Mouse (Mus musculus) G1E (cell line): ENCODE results near the gene Olfr1136. TPM values are rescaled to one million over a fixed set of nuclear protein-coding genes. Genes with fewer than 3 reads are reported as not detected.

Experiments
- ATAC-seq: 2 replicates; pipeline ENCODE4 v1.8.0; 2016; ENCODE audit warnings: mild to moderate bottlenecking; ENCODE audit not compliant: insufficient number of reproducible peaks, poor library complexity, low FRiP score, severe bottlenecking; ENCODE audit errors: extremely low read depth
- DNase-seq: peaks from one replicate; pipeline ENCODE4 v3.0.0; 2012; ENCODE audit warnings: low spot score
- H3K27me3 ChIP-seq: 2 replicates; pipeline ENCODE4 v1.6.1; 2012; ENCODE audit warnings: mild to moderate bottlenecking, low read length, inconsistent platforms; ENCODE audit not compliant: insufficient read depth
- H3K36me3 ChIP-seq: replicated peaks from 2 replicates; pipeline ENCODE3; 2012; ENCODE audit warnings: mild to moderate bottlenecking, inconsistent platforms
- H3K4me1 ChIP-seq: 2 replicates; pipeline ENCODE4 v1.6.1; 2012; ENCODE audit warnings: low read depth, low read length, inconsistent platforms, mixed read lengths; ENCODE audit not compliant: insufficient read depth
- H3K4me3 ChIP-seq: 2 replicates; pipeline ENCODE4 v1.5.1; 2012; ENCODE audit warnings: low read depth, mild to moderate bottlenecking, inconsistent platforms, low read length, moderate library complexity, mixed read lengths
- H3K9me3 ChIP-seq: replicated peaks from 2 replicates; pipeline ENCODE4 v1.6.1; 2012; ENCODE audit warnings: inconsistent platforms
- CTCF ChIP-seq: IDR thresholded peaks from 2 replicates; pipeline ENCODE4 v1.5.1; 2012; ENCODE audit warnings: low read depth, low read length, inconsistent platforms, mixed read lengths
- GATA1 ChIP-seq: IDR thresholded peaks from 2 replicates; pipeline ENCODE4 v1.6.1; 2012; ENCODE audit warnings: borderline replicate concordance, low read length, inconsistent platforms, mixed read lengths
- GATA2 ChIP-seq: IDR thresholded peaks from 2 replicates; pipeline ENCODE4 v1.6.1; 2012; ENCODE audit warnings: low read depth, low read length, inconsistent platforms, borderline replicate concordance
- POLR2AphosphoS5 ChIP-seq: IDR thresholded peaks from 2 replicates; pipeline ENCODE4 v1.6.1; 2012; ENCODE audit warnings: low read depth, low read length, inconsistent platforms; ENCODE audit not compliant: insufficient replicate concordance
- TAL1 ChIP-seq: conservative IDR thresholded peaks from 2 replicates; pipeline ENCODE4 v1.6.1; 2012; ENCODE audit warnings: low read depth, low read length, inconsistent platforms, mixed read lengths
- polyA plus RNA-seq: library from polyadenylated mRNA; stranded (reverse); fragments of >175 nt; gene quantifications from 2 replicates; pipeline ENCODE4 v1.2.3, GENCODE M21; 2012
- total RNA-seq, 2 experiments: library from RNA; stranded (forward) in 1 of 2; stranded (reverse) in 1 of 2; fragments of 200-1000 nt in 1 of 2; fragments of >200 nt in 1 of 2; fragmentation: Nextera tagmentation in 1 of 2; gene quantifications; 2 replicates each; pipeline ENCODE4 v1.2.3; 2014 to 2017

Olfr1136 gene
- total and polyA plus RNA-seq, 3 experiments, result not detected

DNA sequence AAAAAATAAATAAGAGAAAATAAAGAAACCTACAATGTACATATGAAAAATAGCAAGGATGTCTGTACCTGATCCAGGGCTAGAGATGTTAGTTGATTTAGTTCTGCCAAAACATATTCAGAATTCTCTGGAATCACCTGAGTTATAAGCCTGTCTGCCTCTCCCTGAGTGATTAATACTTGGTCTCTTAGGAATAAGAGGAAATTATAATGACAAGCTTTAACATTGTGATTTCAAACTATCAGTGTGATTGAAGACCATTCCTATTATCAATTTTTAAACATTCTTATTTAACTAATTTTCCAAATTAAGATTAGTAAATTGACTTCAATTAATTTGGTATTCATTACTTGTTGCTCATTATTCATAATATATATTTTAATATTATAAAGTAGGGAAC, 46.5 kb downstream of the Olfr1136 start, which contains the start of gene Olfr1133:
Gene Olfr1133, minus strand, starts transcription at position 101 of the 400 bp plus-strand sequence.
- DNase-seq (no peak), ATAC-seq (no peak)
- no peaks in the 10 kb centered on the region for H3K4me1 ChIP-seq
- TF ChIP-seq GATA2 (no peak), GATA1 (no peak), POLR2AphosphoS5 (no peak), CTCF (no peak), TAL1 (no peak)
- H3K36me3 ChIP-seq, result no peaks in the 10 kb centered on the region
- no peak within 1 kb of the TSS for H3K4me3 ChIP-seq
- no peaks in the 10 kb centered on the region for H3K9me3 ChIP-seq
- H3K27me3 ChIP-seq, result no peaks in the 10 kb centered on the region

Other genes with a start within 250 kb of the Olfr1136 start
Only the 20 nearest of the 25 such genes appear.
- not detected in 2 replicates for gene Olfr153, start 162.2 kb downstream of the Olfr1136 start, total RNA-seq (2014; fragmentation: Nextera tagmentation)
- gene Olfr153, start 162.2 kb downstream of the Olfr1136 start, total RNA-seq (2017), result 0.11 TPM in 1 of 2 replicates, not detected in the other
- gene Olfr153, start 162.2 kb downstream of the Olfr1136 start, polyA plus RNA-seq, result not detected in 2 replicates
- not detected in 2 replicates for gene Olfr1128, start 148.4 kb downstream of the Olfr1136 start, total RNA-seq (2014; fragmentation: Nextera tagmentation)
- gene Olfr1128, start 148.4 kb downstream of the Olfr1136 start, total RNA-seq (2017), result not detected in 2 replicates
- not detected in 2 replicates for gene Olfr1128, start 148.4 kb downstream of the Olfr1136 start, polyA plus RNA-seq
- gene Olfr1129, start 120.0 kb downstream of the Olfr1136 start, total RNA-seq (2014; fragmentation: Nextera tagmentation), result not detected in 2 replicates
- 0.06 and 0.49 TPM in 2 replicates for gene Olfr1129, start 120.0 kb downstream of the Olfr1136 start, total RNA-seq (2017)
- gene Olfr1129, start 120.0 kb downstream of the Olfr1136 start, polyA plus RNA-seq, result not detected in 2 replicates
- gene Olfr1130, start 87.7 kb downstream of the Olfr1136 start, total RNA-seq (2014; fragmentation: Nextera tagmentation), result not detected in 2 replicates
- 0.11 and 0.12 TPM in 2 replicates for gene Olfr1130, start 87.7 kb downstream of the Olfr1136 start, total RNA-seq (2017)
- gene Olfr1130, start 87.7 kb downstream of the Olfr1136 start, polyA plus RNA-seq, result not detected in 2 replicates
- not detected in 2 replicates for gene Olfr1131, start 66.8 kb downstream of the Olfr1136 start, total RNA-seq (2014; fragmentation: Nextera tagmentation)
- 0.22 TPM in 1 of 2 replicates, not detected in the other for gene Olfr1131, start 66.8 kb downstream of the Olfr1136 start, total RNA-seq (2017)
- not detected in 2 replicates for gene Olfr1131, start 66.8 kb downstream of the Olfr1136 start, polyA plus RNA-seq
- not detected in 2 replicates for gene Olfr1132, start 56.4 kb downstream of the Olfr1136 start, total RNA-seq (2014; fragmentation: Nextera tagmentation)
- gene Olfr1132, start 56.4 kb downstream of the Olfr1136 start, total RNA-seq (2017), result 0.05 TPM in 1 of 2 replicates, not detected in the other
- not detected in 2 replicates for gene Olfr1132, start 56.4 kb downstream of the Olfr1136 start, polyA plus RNA-seq
- gene Olfr1133, start 46.6 kb downstream of the Olfr1136 start, total RNA-seq (2014; fragmentation: Nextera tagmentation), result not detected in 2 replicates
- gene Olfr1133, start 46.6 kb downstream of the Olfr1136 start, total RNA-seq (2017), result not detected in 2 replicates
- gene Olfr1133, start 46.6 kb downstream of the Olfr1136 start, polyA plus RNA-seq, result not detected in 2 replicates
- not detected in 2 replicates for gene Olfr1134, start 35.5 kb downstream of the Olfr1136 start, total RNA-seq (2014; fragmentation: Nextera tagmentation)
- not detected in 2 replicates for gene Olfr1134, start 35.5 kb downstream of the Olfr1136 start, total RNA-seq (2017)
- gene Olfr1134, start 35.5 kb downstream of the Olfr1136 start, polyA plus RNA-seq, result not detected in 2 replicates
- not detected in 2 replicates for gene Olfr1135, start 20.3 kb downstream of the Olfr1136 start, total RNA-seq (2014; fragmentation: Nextera tagmentation)
- gene Olfr1135, start 20.3 kb downstream of the Olfr1136 start, total RNA-seq (2017), result 0.05 TPM in 1 of 2 replicates, not detected in the other
- not detected in 2 replicates for gene Olfr1135, start 20.3 kb downstream of the Olfr1136 start, polyA plus RNA-seq
- not detected in 2 replicates for gene Olfr1137, start 19.2 kb upstream of the Olfr1136 start, total RNA-seq (2014; fragmentation: Nextera tagmentation)
- gene Olfr1137, start 19.2 kb upstream of the Olfr1136 start, total RNA-seq (2017), result 0.11 and 0.29 TPM in 2 replicates
- gene Olfr1137, start 19.2 kb upstream of the Olfr1136 start, polyA plus RNA-seq, result not detected in 2 replicates
- not detected in 2 replicates for gene Olfr1138, start 46.0 kb upstream of the Olfr1136 start, total RNA-seq (2014; fragmentation: Nextera tagmentation)
- 0.33 TPM in 1 of 2 replicates, not detected in the other for gene Olfr1138, start 46.0 kb upstream of the Olfr1136 start, total RNA-seq (2017)
- gene Olfr1138, start 46.0 kb upstream of the Olfr1136 start, polyA plus RNA-seq, result not detected in 2 replicates
- not detected in 2 replicates for gene Olfr1140, start 49.8 kb upstream of the Olfr1136 start, total RNA-seq (2014; fragmentation: Nextera tagmentation)
- gene Olfr1140, start 49.8 kb upstream of the Olfr1136 start, total RNA-seq (2017), result 0.16 TPM in 1 of 2 replicates, not detected in the other
- gene Olfr1140, start 49.8 kb upstream of the Olfr1136 start, polyA plus RNA-seq, result not detected in 2 replicates
- gene Olfr1141, start 60.0 kb upstream of the Olfr1136 start, total RNA-seq (2014; fragmentation: Nextera tagmentation), result not detected in 2 replicates
- gene Olfr1141, start 60.0 kb upstream of the Olfr1136 start, total RNA-seq (2017), result 0.17 TPM in 1 of 2 replicates, not detected in the other
- not detected in 2 replicates for gene Olfr1141, start 60.0 kb upstream of the Olfr1136 start, polyA plus RNA-seq
- gene Olfr152, start 85.5 kb upstream of the Olfr1136 start, total RNA-seq (2014; fragmentation: Nextera tagmentation), result not detected in 2 replicates
- 0.16 TPM in 1 of 2 replicates, not detected in the other for gene Olfr152, start 85.5 kb upstream of the Olfr1136 start, total RNA-seq (2017)
- not detected in 2 replicates for gene Olfr152, start 85.5 kb upstream of the Olfr1136 start, polyA plus RNA-seq
- not detected in 2 replicates for gene Olfr1143, start 106.6 kb upstream of the Olfr1136 start, total RNA-seq (2014; fragmentation: Nextera tagmentation)
- 0.05 and 0.29 TPM in 2 replicates for gene Olfr1143, start 106.6 kb upstream of the Olfr1136 start, total RNA-seq (2017)
- gene Olfr1143, start 106.6 kb upstream of the Olfr1136 start, polyA plus RNA-seq, result not detected in 2 replicates
- gene Olfr1145, start 115.9 kb upstream of the Olfr1136 start, total RNA-seq (2014; fragmentation: Nextera tagmentation), result not detected in 2 replicates
- gene Olfr1145, start 115.9 kb upstream of the Olfr1136 start, total RNA-seq (2017), result not detected in 2 replicates
- gene Olfr1145, start 115.9 kb upstream of the Olfr1136 start, polyA plus RNA-seq, result not detected in 2 replicates
- not detected in 2 replicates for gene Olfr1148, start 136.6 kb upstream of the Olfr1136 start, total RNA-seq (2014; fragmentation: Nextera tagmentation)
- 0.11 TPM in 1 of 2 replicates, not detected in the other for gene Olfr1148, start 136.6 kb upstream of the Olfr1136 start, total RNA-seq (2017)
- gene Olfr1148, start 136.6 kb upstream of the Olfr1136 start, polyA plus RNA-seq, result not detected in 2 replicates
- gene Olfr1150-ps1, start 150.0 kb upstream of the Olfr1136 start, total RNA-seq (2014; fragmentation: Nextera tagmentation), result not detected in 2 replicates
- gene Olfr1150-ps1, start 150.0 kb upstream of the Olfr1136 start, total RNA-seq (2017), result 0.06 TPM in 1 of 2 replicates, not detected in the other
- not detected in 2 replicates for gene Olfr1150-ps1, start 150.0 kb upstream of the Olfr1136 start, polyA plus RNA-seq
- gene Olfr1151, start 161.9 kb upstream of the Olfr1136 start, total RNA-seq (2014; fragmentation: Nextera tagmentation), result not detected in 2 replicates
- gene Olfr1151, start 161.9 kb upstream of the Olfr1136 start, total RNA-seq (2017), result 0.38 TPM in 1 of 2 replicates, not detected in the other
- gene Olfr1151, start 161.9 kb upstream of the Olfr1136 start, polyA plus RNA-seq, result not detected in 2 replicates
- gene Olfr1152, start 172.5 kb upstream of the Olfr1136 start, total RNA-seq (2014; fragmentation: Nextera tagmentation), result not detected in 2 replicates
- gene Olfr1152, start 172.5 kb upstream of the Olfr1136 start, total RNA-seq (2017), result 0.12 and 0.16 TPM in 2 replicates
- not detected in 2 replicates for gene Olfr1152, start 172.5 kb upstream of the Olfr1136 start, polyA plus RNA-seq